24 mouse cellular contexts compared by ENCODE assay signal in the genomic region with DNA sequence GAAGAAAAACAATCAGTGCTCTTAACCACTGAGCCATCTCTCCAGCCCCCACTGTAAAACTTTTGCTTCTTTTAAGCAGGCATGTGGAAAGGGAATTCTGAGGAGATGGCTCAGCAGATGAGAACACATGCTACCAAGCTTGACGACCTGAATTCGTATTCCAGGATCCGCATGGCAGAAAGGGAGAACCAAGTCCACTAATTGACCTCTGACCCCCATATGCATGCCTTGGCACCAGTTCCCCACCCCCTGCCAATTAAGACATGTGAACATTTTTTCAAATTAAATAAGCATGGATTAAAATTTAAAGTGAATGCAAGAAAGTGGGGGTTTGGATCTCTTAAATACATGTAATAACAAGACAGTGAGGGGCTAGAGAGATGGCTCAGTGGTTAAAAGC. TPM values are rescaled to one million over a fixed set of nuclear protein-coding genes. Genes with fewer than 3 reads are reported as not detected.
DNase-seq lines count a peak whose midpoint lies in the region; ATAC-seq and TF ChIP-seq lines count a peak whose summit lies in the region.
"Had no signal": no experiment of that assay in that cellular context is flagged by ENCODE, and none has a peak within 500 bp of the region (broad histone marks: within the 10 kb centered on the region; RNA-seq: fewer than 3 reads in every experiment).

No protein-coding gene starts in this region.

- no peak overlapping the region for H3K4me3 ChIP-seq in kidney, embryonic 16.5 days (ENCODE audit: low read length)
- no peak overlapping the region for H3K4me3 ChIP-seq in liver, postnatal 0 days (ENCODE audit: low read depth, low read length)
- no peak overlapping the region for H3K4me3 ChIP-seq in liver, embryonic 12.5 days
- H3K4me3 ChIP-seq: embryonic facial prominence, embryonic 10.5 days; embryonic facial prominence, embryonic 13.5 days; erythroblast, embryonic 14.5 days; forebrain, embryonic 12.5 days; forebrain, embryonic 15.5 days; hindbrain, embryonic 12.5 days; hindbrain, embryonic 15.5 days had no signal

- ATAC-seq in kidney, embryonic 16.5 days (ENCODE audit: low FRiP score, low TSS enrichment), result no peak
- ATAC-seq in liver, postnatal 0 days, result no peak
- no peak for ATAC-seq in liver, embryonic 12.5 days
- ATAC-seq: forebrain, embryonic 15.5 days; Patski had no signal

- peak; percentile 54 for DNase-seq in kidney, adult 18-20 months
- no peak for DNase-seq in kidney, postnatal 4 days
- DNase-seq in kidney, adult 9 months, result peak; percentile 86
- DNase-seq in liver, postnatal 0 days, result no peak
- peak; percentile 71 to 76 for DNase-seq in kidney, postnatal 36 days
- no peak for DNase-seq in frontal cortex, postnatal 25 days (ENCODE audit: low spot score in 2 of 2)
- DNase-seq: B cell, adult 2 months; cerebellum, adult 11 months; embryo, embryonic 11 days; gastrocnemius, postnatal 10 days; heart, adult 11 months had no signal

- TF ChIP-seq CTCF in liver, postnatal 0 days (IDR thresholded peaks at IDR 0.05; ENCODE audit: low read depth), result no peak

- no peak for TF ChIP-seq EP300 in liver, postnatal 0 days (IDR thresholded peaks at IDR 0.05; ENCODE audit: low read depth)

- peaks cover 41% of the 10 kb centered on the region for H3K36me3 ChIP-seq in kidney, embryonic 16.5 days (ENCODE audit: insufficient read depth, low read length)
- H3K36me3 ChIP-seq in liver, postnatal 0 days (replicated peaks; ENCODE audit: insufficient read depth, low read length), result peaks cover 4% of the 10 kb centered on the region; the same call in 1 of the 2 replicates
- peaks cover 6% of the 10 kb centered on the region; the same call in 1 of the 2 replicates for H3K36me3 ChIP-seq in liver, embryonic 12.5 days
- H3K36me3 ChIP-seq: embryonic facial prominence, embryonic 10.5 days; forebrain, embryonic 12.5 days; forebrain, embryonic 15.5 days; G1E; hindbrain, embryonic 12.5 days; hindbrain, embryonic 15.5 days had no signal

- no peak overlapping the region for H3K9ac ChIP-seq in kidney, embryonic 16.5 days (replicated peaks; ENCODE audit: low read length)
- H3K9ac ChIP-seq in liver, postnatal 0 days (replicated peaks), result no peak overlapping the region
- H3K9ac ChIP-seq in liver, embryonic 12.5 days, result no peak overlapping the region
- H3K9ac ChIP-seq: embryonic facial prominence, embryonic 13.5 days; forebrain, embryonic 12.5 days; forebrain, embryonic 15.5 days; hindbrain, embryonic 12.5 days; hindbrain, embryonic 15.5 days had no signal

- no peaks in the 10 kb centered on the region for H3K9me3 ChIP-seq in kidney, embryonic 16.5 days (ENCODE audit: low read length)
- H3K9me3 ChIP-seq in liver, postnatal 0 days (ENCODE audit: low read length), result no peaks in the 10 kb centered on the region
- no peaks in the 10 kb centered on the region for H3K9me3 ChIP-seq in liver, embryonic 12.5 days (replicated peaks)
- H3K9me3 ChIP-seq: embryonic facial prominence, embryonic 10.5 days; forebrain, embryonic 12.5 days; forebrain, embryonic 15.5 days; hindbrain, embryonic 12.5 days; hindbrain, embryonic 15.5 days had no signal

- no peak overlapping the region for H3K27ac ChIP-seq in kidney, embryonic 16.5 days (ENCODE audit: low read length)
- peak overlapping the region; percentile 84 for H3K27ac ChIP-seq in liver, postnatal 0 days (ENCODE audit: low read depth)
- no peak overlapping the region for H3K27ac ChIP-seq in liver, embryonic 12.5 days
- H3K27ac ChIP-seq: embryonic facial prominence, embryonic 10.5 days; embryonic facial prominence, embryonic 13.5 days; forebrain, embryonic 12.5 days; forebrain, embryonic 15.5 days; hindbrain, embryonic 12.5 days; hindbrain, embryonic 15.5 days had no signal

- WGBS in kidney, embryonic 16.5 days, result 83% methylated on average over 3 of the region's 3 CpGs
- WGBS in liver, postnatal 0 days (ENCODE audit: insufficient replicate concordance), result 63% methylated on average over 3 of the region's 3 CpGs
- WGBS in liver, embryonic 12.5 days (ENCODE audit: insufficient replicate concordance), result 72% methylated on average over 3 of the region's 3 CpGs

- no peaks in the 10 kb centered on the region for H3K4me1 ChIP-seq in kidney, embryonic 16.5 days (ENCODE audit: insufficient read depth, low read length)
- H3K4me1 ChIP-seq in liver, postnatal 0 days (ENCODE audit: insufficient read depth), result peaks cover 11% of the 10 kb centered on the region; the same call in 1 of the 2 replicates
- no peaks in the 10 kb centered on the region for H3K4me1 ChIP-seq in liver, embryonic 12.5 days
- H3K4me1 ChIP-seq: embryonic facial prominence, embryonic 10.5 days; embryonic facial prominence, embryonic 13.5 days; forebrain, embryonic 12.5 days; forebrain, embryonic 15.5 days; hindbrain, embryonic 12.5 days; hindbrain, embryonic 15.5 days had no signal

- no peak overlapping the region for H3K4me2 ChIP-seq in kidney, embryonic 16.5 days (replicated peaks; ENCODE audit: low read depth, low read length)
- H3K4me2 ChIP-seq in liver, postnatal 0 days (ENCODE audit: low read depth, low read length), result no peak overlapping the region
- no peak overlapping the region for H3K4me2 ChIP-seq in liver, embryonic 12.5 days
- H3K4me2 ChIP-seq: embryonic facial prominence, embryonic 13.5 days; forebrain, embryonic 12.5 days; forebrain, embryonic 15.5 days; heart, embryonic 11.5 days; hindbrain, embryonic 12.5 days; hindbrain, embryonic 15.5 days had no signal

- H3K27me3 ChIP-seq in kidney, embryonic 16.5 days (ENCODE audit: insufficient read depth, low read length), result no peaks in the 10 kb centered on the region
- no peaks in the 10 kb centered on the region for H3K27me3 ChIP-seq in liver, postnatal 0 days (ENCODE audit: insufficient read depth, low read length)
- H3K27me3 ChIP-seq in liver, embryonic 12.5 days (replicated peaks), result no peaks in the 10 kb centered on the region
- H3K27me3 ChIP-seq: CH12.LX; embryonic facial prominence, embryonic 13.5 days; forebrain, embryonic 12.5 days; forebrain, embryonic 15.5 days; hindbrain, embryonic 12.5 days; hindbrain, embryonic 15.5 days; Patski had no signal

RNA-seq across cellular contexts. Expression of gene Eva1a, which starts 32.7 kb away (rescaled TPM):
- 49.7 TPM in 2 replicates for polyA plus RNA-seq in kidney, embryonic 16.5 days (2015; fragmentation: Nextera tagmentation; extraction: Ambion mirVana)
- polyA plus RNA-seq in liver, postnatal 0 days (2015; fragmentation: Nextera tagmentation; extraction: Ambion mirVana), result 40.0 and 46.7 TPM in 2 replicates
- polyA plus RNA-seq in liver, embryonic 12.5 days (2016; fragmentation: Nextera tagmentation; extraction: Ambion mirVana), result 3.5 and 3.8 TPM in 2 replicates
- polyA plus RNA-seq: G1E had no signal

Comparison
In these comparisons a context has a peak if more than half of its experiments do, and no peak if none do; other contexts are left out.
1. DNase-seq: peak in kidney, adult 18-20 months (single experiment), kidney, adult 9 months (single experiment) and kidney, postnatal 36 days (2 of 2); none in kidney, postnatal 4 days (0 of 2), liver, postnatal 0 days (single experiment) and frontal cortex, postnatal 25 days (0 of 2).